Mouse (Mus musculus) gastrocnemius, postnatal 36 days (tissue): Measurements from ENCODE around the gene Gm42517. TPM values are rescaled to one million over a fixed set of nuclear protein-coding genes. Genes with fewer than 3 reads are reported as not detected.
A peak's percentile ranks its signal among the peaks of the same experiment; 100 is the strongest.

ENCODE experiments used
- DNase-seq, 2 experiments: peaks; one replicate each; pipeline ENCODE4 v3.0.0; 2022
- intact Hi-C: fragments of 180-260 bp; cut with DNase I; formaldehyde crosslinking; loops from one replicate; pipeline ENCODE4 v1.15.1; 2025
- long read RNA-seq, 2 experiments: library from polyadenylated mRNA; stranded (forward); transcript quantifications; one replicate each; pipeline ENCODE4 v2.0.0; 2021
- total RNA-seq, 2 experiments: library from RNA; stranded (reverse); gene quantifications; 2 replicates each; pipeline ENCODE4 v1.2.3; 2021

Gene Gm42517
- under 1 TPM; 0.36 to 0.39 TPM for total RNA-seq
- long read RNA-seq, experiment 1, result 0 reads
- long read RNA-seq, experiment 2, result 0 reads

DNA sequence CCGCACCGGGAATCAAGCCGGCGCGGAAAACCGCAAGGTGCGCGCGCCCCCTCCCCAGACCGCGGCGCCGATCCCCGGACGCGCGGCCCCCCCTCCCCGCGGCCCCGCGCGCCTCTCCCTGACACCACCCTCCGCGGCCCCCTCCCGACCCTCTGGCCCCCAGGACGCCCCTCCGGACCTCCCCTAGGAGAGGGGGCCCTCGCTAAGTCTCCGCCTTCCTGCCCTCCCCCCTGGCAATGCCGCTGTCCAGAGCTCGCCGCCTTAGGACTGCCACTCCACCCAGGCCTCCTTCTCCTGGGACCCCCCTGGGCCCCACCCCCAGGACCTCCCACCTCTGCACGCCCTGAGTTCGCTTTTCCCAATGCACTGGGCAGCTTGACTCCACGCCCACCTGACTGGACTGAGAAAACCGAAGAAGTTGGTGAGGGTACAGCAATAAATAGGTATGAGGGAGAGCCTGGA is at the start of gene Gm42517:
TSS of gene Gm42517 (minus strand) at position 52 of the 462 bp plus-strand sequence.
- intact Hi-C loops, result no loop called here
- no peak for DNase-seq

DNA sequence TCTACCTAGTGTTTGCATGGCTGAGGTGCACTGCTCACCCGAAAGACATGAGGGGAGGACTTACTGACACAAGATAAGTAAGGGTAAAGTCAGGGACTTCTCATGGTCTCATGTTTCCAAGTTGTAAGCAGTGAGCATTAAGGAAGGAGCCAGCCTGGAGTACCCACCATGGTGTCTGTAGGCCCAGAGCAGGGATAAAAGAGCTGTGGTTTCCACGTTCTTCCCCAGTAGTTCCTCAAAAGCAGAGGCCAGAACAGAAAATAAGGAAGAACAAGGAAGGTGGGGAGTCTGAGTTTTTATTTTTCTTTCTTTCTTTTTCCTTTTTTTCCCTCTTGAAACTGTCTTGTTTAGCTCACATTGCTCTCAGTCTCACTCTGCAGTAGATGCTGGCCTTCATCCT is 47.0 kb upstream of the Gm42517 start:
- no peak for DNase-seq
- intact Hi-C loops, result no loop called here

DNA sequence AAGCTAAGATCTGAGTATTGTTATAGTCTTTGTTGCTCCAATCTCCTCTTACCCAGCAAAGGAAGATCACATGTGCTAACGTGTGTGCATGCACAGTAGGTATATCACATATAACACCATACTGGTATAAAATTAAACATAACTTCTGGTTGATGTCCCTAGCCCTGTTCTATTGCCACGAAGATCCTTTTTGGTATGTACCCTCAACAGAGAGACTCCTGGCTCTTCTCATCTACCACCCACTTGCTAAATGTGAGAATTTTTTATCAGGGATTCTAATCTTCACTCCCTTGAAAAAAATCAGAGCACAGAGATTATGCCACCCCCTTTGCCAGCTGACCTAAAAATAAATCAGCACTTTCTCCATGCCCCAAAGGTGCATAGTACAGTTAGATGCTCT is 39.3 kb upstream of the Gm42517 start:
- intact Hi-C loops, result no loop called here
- no peak for DNase-seq

DNA sequence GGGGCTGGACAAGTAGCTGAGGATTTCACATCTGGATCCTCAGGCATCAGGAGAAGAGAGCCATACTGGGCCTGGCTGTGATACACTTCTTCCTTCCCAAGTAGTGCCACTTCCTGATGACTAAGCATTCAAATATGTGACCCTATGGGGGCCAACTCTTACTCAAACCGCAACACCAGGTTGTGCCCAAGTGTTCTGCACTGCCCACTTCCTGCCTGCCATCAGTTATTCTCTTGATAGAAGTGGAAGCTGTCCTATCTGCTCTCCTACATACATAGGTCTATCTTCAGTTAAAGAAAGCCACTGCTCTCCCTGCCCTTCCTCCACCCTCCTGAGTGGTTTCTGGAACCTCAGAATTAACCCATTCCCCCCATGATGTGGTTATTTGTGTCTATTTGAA is 37.7 kb upstream of the Gm42517 start:
- no peak for DNase-seq
- intact Hi-C loops, result no loop called here

DNA sequence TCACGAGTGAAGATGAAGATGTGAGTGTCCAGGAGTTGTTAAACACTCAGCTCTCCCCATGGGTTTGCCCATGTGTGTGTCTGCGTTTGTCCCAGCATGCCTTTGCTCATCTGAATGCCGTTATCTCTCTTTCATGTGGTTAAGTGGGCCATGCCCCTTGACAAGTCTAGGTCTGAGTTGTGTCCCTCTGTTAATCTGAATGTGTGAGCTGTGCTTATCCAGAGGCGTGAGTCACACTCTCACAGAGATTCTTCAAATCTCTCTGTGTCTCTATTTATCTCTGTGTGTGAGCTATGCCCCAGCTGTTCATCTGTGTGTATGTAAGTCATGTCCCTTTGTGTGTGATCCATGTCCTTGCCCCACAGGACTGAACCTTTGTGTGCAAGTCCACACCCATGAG is 35.7 kb upstream of the Gm42517 start:
- intact Hi-C loops, result no loop called here
- no peak for DNase-seq

DNA sequence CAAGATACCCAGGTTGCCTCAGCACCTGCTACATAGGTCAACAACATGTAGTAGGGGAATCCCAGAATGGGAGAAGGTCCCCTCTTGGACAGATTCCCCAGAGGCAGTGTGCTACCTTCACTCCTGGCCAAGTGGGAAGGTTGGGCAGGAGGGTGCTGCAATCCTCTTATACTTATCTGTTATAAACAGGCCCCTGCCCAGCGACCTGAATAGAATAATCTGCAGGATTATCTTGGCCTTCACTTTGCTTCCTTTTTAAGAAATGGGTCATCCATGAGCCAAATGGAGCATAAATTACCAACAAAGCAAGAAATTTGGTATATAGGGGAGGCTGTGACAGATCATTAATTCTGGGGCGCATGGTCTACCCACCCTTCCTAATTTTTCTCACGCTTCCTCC is 22.0 kb upstream of the Gm42517 start:
- intact Hi-C loops, result no loop called here
- DNase-seq, result no peak

DNA sequence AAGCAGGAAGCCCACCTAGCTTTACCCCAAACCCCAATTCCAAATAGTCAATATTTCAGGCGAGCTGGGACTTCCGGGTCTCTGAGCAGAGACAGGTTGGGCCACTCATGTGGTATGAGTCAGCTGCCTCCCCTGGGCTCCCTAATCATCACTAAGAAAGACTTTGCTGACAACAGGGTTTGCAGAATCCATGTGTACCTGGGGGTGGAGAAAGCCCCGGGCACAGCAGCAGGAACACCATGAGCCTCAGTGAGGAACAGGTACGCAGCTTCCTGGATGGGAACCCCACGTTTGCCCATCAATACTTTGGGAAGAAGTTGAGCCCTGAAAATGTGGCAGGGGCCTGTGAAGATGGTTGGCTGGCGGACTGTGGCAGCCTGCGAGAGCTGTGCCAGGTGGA is 20.5 kb upstream of the Gm42517 start, which contains the start of gene Pde6b:
TSS of gene Pde6b (plus strand) at position 191 of the 400 bp plus-strand sequence.
- intact Hi-C loops, result no loop called here
- no peak for DNase-seq

DNA sequence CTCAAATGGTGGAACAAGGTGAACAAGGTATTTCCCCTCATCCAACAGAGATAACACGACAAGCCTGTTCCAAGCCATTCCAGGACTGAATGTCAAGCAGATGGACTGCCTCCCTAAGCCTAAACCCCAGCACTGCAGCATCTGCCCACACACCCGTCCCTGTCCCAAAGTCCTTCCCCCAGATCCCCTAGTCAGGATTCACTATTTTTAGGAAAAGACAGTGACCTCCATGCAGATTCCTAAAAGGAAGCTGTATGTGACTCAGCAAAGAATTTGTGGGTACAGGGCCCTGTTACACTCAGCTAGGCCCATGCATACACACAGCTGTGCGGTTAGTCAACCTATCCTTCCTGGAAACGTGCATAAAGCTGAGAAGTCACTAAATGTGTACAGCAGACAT is 18.7 kb upstream of the Gm42517 start:
- DNase-seq, result no peak
- intact Hi-C loops, result no loop called here

DNA sequence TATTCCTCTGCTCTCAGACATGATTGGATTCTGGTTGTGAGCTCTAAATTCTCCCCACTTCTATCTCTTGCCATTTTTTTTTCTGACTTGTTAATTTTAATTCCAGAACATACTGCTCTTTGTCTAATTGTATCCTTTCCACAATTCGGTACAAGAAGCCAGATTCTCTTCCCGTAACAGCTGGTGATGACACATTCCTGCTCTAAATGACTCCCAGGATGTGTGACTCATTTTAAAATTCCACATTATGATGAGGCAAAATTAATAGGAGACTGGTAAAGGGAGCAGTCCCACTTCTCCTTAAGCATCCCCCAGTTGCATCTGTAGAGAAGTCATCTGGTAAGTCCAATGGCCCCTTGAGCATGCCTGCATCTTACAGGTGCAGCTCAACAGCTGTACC is 17.9 kb upstream of the Gm42517 start:
- DNase-seq, result no peak
- intact Hi-C loops, result no loop called here

DNA sequence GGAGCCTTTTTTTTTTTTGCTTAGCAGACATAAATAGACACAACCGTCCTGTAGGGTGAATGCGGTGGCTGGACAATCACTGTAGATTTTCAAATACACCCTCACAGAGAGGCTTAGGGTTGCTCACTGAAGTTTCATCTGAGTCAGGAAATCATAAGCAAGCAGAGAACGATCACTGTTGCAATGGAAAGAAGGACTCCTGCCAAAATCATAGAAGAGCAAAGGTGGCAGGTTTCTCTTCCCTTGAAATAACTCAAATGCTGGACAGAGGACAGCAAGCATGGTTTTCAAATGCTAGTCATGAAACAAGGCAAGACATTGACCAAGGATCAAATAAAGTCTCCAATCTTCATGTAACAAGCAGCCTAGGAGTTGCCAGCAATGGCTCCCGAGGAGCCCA is 10.6 kb upstream of the Gm42517 start:
- intact Hi-C loops, result no loop called here

DNA sequence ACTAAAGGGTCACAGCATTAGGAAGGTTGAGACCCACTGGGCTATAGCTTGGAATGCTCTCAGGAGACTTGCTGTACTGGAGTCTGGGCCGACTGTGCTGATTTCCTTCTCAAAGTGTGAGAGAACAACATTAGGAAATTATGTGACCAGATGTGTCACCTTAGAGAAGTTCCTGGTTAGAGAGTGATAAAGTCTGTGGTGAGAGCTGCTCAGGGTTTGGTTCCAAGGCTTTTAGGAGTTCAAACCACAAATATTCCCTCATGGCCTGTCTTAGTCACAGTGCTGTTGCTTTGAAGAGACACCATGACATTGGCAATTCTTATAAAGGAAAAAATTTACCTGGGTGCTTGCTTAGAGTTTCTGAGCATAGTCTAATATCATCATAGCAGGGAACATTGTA is 8.3 kb upstream of the Gm42517 start:
- intact Hi-C loops, result no loop called here
- DNase-seq, result no peak

More for the DNA sequence above, 10.6 kb upstream of the Gm42517 start:
- DNase-seq, result no peak

DNA sequence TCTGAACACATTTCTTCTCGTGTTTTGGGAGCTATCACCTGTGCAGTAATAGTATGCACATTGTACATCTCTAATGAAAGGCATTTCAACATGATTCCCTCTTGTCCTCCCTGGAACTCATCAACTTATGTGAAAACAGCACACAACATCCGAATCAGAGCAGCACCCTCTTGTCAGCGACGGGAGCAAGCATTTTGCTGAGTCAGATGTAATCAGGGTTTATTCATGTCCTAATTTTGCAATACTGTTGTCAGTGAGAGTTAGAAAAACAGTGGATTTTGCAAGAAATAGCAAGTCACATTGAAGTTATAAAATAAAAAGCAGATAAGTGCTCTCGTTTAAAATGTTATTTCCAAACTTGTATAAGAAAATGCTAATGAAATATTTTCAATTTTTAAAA is 6.4 kb upstream of the Gm42517 start:
- intact Hi-C loops, result no loop called here
- no peak for DNase-seq

DNA sequence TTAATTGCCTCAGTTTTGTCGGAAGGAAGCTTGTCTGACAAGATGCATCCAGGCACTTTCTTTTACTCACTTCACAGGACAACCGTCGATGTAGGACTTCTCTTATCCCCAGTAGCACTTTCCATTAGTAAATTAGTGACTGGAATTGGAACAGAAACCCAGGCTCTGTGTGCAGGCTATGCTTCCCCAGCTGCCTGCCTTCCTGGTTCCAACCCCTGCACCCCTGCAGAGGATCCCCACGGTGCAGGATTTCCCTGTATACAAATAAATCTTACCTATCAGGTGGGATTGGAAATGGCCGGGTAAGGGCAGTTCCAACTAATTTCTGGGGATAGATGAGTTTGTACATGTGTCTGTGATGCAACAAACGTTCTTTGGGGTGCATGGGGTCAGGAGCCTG is 2.2 kb upstream of the Gm42517 start:
- intact Hi-C loops, result no loop called here
- DNase-seq, result no peak

DNA sequence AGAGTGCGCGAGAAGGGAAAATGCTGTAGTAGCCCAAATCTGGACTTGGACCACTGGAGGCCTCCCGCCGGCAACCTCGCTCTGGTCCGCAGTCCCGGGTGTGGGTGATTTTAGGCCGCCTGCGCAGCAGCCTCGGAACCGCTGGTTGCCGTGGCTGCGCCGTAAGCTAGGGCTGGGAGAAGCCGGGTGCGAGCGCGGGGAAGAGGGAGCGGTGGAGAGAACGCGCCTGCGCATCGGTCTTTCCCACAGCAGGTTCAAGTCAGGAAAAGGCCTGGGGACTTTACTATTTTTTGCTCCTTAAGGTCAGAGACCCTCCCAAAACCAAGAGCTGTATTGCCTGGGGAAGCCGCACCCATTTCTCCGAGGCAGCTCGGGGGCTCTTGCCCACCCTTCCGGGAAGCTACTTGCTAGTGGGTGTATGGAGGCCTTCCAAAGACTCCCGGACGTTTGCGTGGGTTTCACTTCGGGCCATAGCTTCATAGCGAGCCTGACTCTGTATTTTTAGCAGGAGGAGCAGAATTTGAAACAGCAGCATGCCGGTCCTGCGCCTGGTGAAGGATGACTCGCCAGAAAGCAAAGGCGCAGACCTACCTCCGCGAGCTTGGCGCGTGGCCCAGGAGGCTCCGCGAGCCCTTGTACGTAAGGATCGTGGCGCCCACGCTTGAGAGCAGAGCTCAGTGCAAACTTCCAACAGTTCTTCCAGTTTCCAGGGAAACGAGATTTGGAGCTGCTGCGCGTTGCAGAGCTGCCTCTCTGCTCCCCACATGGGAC is 1.3 kb upstream of the Gm42517 start:
- intact Hi-C loops, result no loop called here
- DNase-seq, result no peak

DNA sequence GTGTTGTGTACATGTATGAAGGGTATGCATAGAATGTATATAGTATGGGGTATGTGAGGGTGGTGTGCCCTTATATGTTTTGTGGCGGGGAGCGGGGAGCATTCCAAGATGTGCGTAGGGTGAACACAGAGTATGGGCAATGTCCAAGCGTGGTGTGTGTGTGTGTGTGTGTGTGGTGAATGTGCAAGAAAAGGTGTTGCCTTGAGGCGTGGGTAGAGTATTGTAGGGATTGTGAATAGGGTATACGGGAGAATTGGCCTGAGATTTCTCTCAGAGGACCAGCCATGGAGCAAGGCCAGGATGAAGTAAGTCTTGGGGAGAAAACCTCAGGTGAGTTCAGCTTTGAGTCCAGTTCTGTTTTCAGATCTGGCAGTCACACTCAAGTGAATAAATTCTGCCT is 724 bp upstream of the Gm42517 start:
- no peak for DNase-seq
- intact Hi-C loops, result no loop called here

DNA sequence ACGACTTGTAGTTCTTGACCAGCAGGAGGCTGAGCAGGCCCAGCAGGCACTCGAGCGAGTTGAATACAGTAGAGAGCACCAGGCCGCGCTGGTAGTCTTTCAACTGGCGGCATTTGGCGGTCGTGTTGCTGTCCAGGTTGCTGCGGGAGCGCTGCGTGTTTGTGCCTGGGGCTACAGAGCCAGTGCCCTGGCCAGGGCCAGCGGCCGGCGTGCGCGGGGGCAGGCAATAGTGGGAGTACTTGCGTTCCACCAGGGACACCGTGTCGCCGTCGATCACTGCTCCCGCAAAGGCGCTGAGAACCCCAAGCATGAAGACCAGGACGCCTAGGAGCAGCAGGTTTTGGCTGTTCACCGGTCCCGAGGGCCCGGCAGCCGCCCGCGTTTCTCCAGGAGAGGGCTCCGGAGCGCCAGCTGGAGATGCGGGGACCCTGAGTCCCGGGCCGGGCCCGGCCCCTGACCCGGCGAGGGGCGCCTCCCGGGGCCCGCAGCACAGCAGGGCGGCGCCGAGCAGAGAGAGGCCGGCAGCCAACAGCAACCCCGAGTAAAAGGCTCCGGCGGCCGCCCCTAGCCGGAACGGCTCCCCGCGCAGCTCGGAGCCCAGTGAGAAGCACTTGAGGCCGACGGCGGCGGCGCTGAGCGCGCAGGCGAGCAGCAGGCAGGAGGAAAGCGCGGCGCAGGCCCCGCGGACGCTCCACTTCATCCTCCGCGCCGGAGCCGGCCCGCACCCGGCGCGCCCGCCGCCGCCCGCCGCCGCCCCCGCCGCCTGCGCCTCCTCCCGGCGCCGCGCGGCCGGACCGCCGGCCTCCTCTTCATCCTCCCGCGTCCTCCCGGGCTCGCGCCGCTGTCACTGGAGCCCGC is 509 bp downstream of the Gm42517 start:
- intact Hi-C loops, result no loop called here
- DNase-seq, result peak in 1 of 2 experiments; percentile 31

DNA sequence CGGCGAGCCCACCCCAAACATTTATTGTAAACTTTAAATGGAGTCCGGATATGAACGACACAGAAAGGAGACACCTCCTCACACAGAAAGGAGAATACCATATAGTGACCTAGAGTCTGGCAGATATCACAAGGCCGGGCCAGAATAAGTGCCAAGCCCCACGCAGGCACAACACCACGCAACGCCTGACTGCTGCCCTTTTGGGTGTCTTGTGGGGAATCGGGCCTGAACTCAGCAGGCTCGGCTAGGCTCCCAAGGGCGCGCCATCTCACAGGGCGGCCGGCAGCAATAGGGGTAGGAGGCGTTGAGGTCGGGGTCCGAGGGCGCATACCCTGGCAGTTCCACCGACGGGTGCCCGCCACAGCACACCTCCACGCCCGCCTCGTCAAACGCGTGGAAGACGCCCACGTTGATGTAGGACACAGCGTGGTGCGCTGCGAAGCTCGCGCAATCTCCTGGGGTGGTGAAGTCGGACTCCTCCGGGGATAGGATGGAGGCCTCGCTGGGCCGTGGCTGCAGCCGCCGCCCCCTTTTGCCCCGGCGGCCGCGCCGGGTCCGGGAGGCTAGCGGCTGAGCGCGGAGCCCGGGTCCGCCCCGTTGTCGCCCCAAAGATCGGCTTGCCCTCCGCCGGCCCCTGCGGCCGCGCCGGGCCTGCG is 1.3 kb downstream of the Gm42517 start:
- DNase-seq, result no peak
- intact Hi-C loops, result no loop called here

DNA sequence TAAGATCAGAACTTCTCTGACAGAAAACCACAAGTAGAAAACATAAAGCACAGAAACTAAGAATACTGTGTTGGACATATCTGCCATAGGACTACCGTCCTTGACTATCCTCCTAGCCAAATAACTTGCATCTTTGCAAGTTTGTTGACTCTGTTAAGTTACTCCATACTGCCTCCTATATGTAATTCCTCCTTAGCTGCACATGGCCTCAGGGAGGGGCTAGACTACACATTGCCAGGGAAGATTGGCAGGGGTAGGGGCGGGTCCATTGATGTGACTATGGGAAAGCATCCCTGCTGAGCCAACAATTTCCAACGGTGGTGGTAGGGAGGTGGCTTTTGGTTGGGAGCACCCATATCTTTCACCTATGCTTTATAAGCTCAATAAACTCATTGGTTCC is 5.4 kb downstream of the Gm42517 start:
- DNase-seq, result no peak
- intact Hi-C loops, result no loop called here

DNA sequence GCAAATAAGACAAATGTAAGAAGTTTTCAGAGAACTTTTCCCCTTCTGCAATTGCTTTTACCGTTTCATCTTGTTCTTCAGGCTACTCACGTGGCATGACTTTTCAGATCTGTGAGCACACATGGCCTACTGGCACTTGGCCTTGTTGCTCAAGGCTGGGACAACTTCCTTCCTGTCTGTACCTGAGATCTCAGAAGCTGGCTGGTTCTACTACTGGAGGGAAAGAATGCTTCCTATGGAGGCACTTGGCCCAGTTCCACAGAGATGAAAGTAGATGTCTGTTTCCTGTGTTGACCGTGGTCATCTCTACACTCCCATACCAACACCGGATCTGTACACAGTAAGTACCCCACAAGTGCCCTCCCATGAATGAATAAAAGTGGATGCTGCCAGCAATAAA is 7.5 kb downstream of the Gm42517 start:
- DNase-seq, result no peak
- intact Hi-C loops, result no loop called here

DNA sequence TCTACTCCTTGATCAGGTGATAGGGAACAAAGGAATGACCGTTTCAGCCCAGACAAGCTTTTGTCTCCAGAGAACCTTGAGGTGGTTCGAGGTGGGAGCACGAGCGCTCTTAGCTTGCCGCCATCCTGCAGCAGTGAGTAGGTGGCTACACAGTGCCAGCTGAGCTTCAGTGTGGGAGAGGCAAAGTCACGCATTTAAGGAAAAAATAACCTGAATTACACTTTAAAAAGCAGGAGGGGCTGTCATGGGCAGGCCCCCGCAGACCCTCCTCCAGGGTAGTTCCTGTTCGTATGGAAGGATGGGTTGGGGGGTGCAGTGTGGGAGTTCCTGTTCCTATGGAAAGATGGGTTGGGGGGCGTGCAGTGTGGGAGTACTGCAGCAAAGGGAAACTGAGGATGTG is 8.2 kb downstream of the Gm42517 start:
- DNase-seq, result no peak
- intact Hi-C loops, result no loop called here

DNA sequence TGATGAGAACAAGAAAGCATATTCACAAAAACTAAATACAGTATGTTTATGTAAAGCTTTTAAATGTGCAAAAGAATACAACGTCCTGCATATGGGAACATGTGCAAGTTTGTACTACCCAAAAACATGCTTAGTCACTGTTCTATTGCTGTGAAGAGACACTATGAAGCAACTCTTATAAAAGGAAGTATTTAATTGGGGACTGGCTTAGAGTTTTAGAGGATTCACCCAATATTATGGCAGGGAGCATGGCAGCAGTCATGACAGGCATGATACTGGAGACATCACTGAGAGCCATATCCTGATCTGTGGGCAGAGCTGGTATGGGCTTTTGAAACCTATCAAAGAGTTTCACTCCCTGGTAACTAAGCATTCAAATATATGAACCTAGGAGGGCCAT is 9.9 kb downstream of the Gm42517 start:
- DNase-seq, result no peak
- intact Hi-C loops, result no loop called here
